ENCODE assay signal across 8 mouse cellular contexts in genomic region chr7:141463824-141464602, GRCm38 (mm10). TPM values are rescaled to one million over a fixed set of nuclear protein-coding genes. Genes with fewer than 3 reads are reported as not detected.
A peak's percentile ranks its signal among the peaks of the same experiment; 100 is the strongest.
DNase-seq lines count a peak whose midpoint lies in the region; ATAC-seq and TF ChIP-seq lines count a peak whose summit lies in the region.

No protein-coding gene starts in this region.

- H3K9me3 ChIP-seq in heart, embryonic 13.5 days = no peaks in the 10 kb centered on the region

- H3K9ac ChIP-seq in heart, embryonic 13.5 days = peak overlapping the region; percentile 51

- peaks cover 7% of the 10 kb centered on the region; the same call in 1 of the 2 replicates for H3K36me3 ChIP-seq in heart, embryonic 13.5 days

- peaks cover 67% of the 10 kb centered on the region for H3K27me3 ChIP-seq in heart, embryonic 13.5 days (replicated peaks)

- ATAC-seq in heart, embryonic 13.5 days (ENCODE audit: extremely low read depth, insufficient number of reproducible peaks, low FRiP score, low TSS enrichment) = no peak

- H3K27ac ChIP-seq in left cerebral cortex, adult 2 months = peak overlapping the region; percentile 53; the same call in 1 of the 2 replicates
- peak overlapping the region; percentile 74 for H3K27ac ChIP-seq in heart, embryonic 13.5 days (replicated peaks)

- H3K4me1 ChIP-seq in heart, embryonic 13.5 days = peaks cover 69% of the 10 kb centered on the region

- WGBS in heart, embryonic 13.5 days = 28% methylated on average over 12 of the region's 12 CpGs

- H3K4me3 ChIP-seq in left cerebral cortex, adult 2 months = peak overlapping the region; percentile 16
- peak overlapping the region; percentile 35 for H3K4me3 ChIP-seq in heart, embryonic 13.5 days

- intact Hi-C loops in left cerebral cortex, adult 2 months (cut with DNase I) = no loop called here
- intact Hi-C loops in left cerebral cortex, postnatal 4 days (cut with DNase I) = no loop called here

- no peak; the same call in 1 of the 2 replicates for TF ChIP-seq CTCF in left cerebral cortex, adult 2 months (IDR thresholded peaks at IDR 0.05)

- peak overlapping the region; percentile 61 for H3K4me2 ChIP-seq in heart, embryonic 13.5 days

- no peak for DNase-seq in left cerebral cortex, adult 2 months (ENCODE audit: extremely low spot score in 1 of 2, low spot score in 2 of 2)
- DNase-seq in left cerebral cortex, postnatal 4 days = no peak
- peak; percentile 76 for DNase-seq in kidney, postnatal 14 days
- DNase-seq in lung, postnatal 4 days = peak; percentile 83 to 88
- DNase-seq in embryo, embryonic 11 days = no peak
- no peak for DNase-seq in ovary, postnatal 36 days (ENCODE audit: low spot score)
- DNase-seq in right cerebral cortex, postnatal 4 days = no peak

RNA-seq across cellular contexts. Expression of gene Cracr2b, which starts 3.1 kb away (rescaled TPM):
- total RNA-seq in left cerebral cortex, adult 2 months (2021) = 1 to 10 TPM; 3.7 to 5.1 TPM
- total RNA-seq in left cerebral cortex, postnatal 4 days (2021) = 1 to 10 TPM; 4.4 to 4.9 TPM
- polyA plus RNA-seq in heart, embryonic 13.5 days (2015; fragmentation: Nextera tagmentation; extraction: Ambion mirVana) = 20.2 and 23.0 TPM in 2 replicates

RNA-seq across cellular contexts. Expression of gene Cd151, which starts 3.2 kb away (rescaled TPM):
- 10 to 100 TPM; 30.7 to 31.4 TPM for total RNA-seq in left cerebral cortex, adult 2 months (2021)
- total RNA-seq in left cerebral cortex, postnatal 4 days (2021) = 10 to 100 TPM; 46.7 to 50.6 TPM
- polyA plus RNA-seq in heart, embryonic 13.5 days (2015; fragmentation: Nextera tagmentation; extraction: Ambion mirVana) = 28.5 and 31.4 TPM in 2 replicates

RNA-seq across cellular contexts. Expression of gene Pnpla2, which starts 9.0 kb away (rescaled TPM):
- 10 to 100 TPM; 26.0 to 31.7 TPM for total RNA-seq in left cerebral cortex, adult 2 months (2021)
- 10 to 100 TPM; 13.9 to 16.0 TPM for total RNA-seq in left cerebral cortex, postnatal 4 days (2021)
- polyA plus RNA-seq in heart, embryonic 13.5 days (2015; fragmentation: Nextera tagmentation; extraction: Ambion mirVana) = 42.6 and 45.7 TPM in 2 replicates

RNA-seq across cellular contexts. Expression of gene Polr2l, which starts 10.9 kb away (rescaled TPM):
- 10 to 100 TPM; 38.4 to 42.3 TPM for total RNA-seq in left cerebral cortex, adult 2 months (2021)
- total RNA-seq in left cerebral cortex, postnatal 4 days (2021) = 10 to 100 TPM; 38.5 to 40.1 TPM
- polyA plus RNA-seq in heart, embryonic 13.5 days (2015; fragmentation: Nextera tagmentation; extraction: Ambion mirVana) = 67.3 and 76.3 TPM in 2 replicates

RNA-seq across cellular contexts. Expression of gene Tspan4, which starts 11.0 kb away (rescaled TPM):
- total RNA-seq in left cerebral cortex, adult 2 months (2021) = 10 to 100 TPM; 13.7 to 14.4 TPM
- total RNA-seq in left cerebral cortex, postnatal 4 days (2021) = 10 to 100 TPM; 33.5 to 35.9 TPM
- polyA plus RNA-seq in heart, embryonic 13.5 days (2015; fragmentation: Nextera tagmentation; extraction: Ambion mirVana) = 64.5 and 68.8 TPM in 2 replicates

Comparison
In these comparisons a context has a peak if more than half of its experiments do, and no peak if none do; other contexts are left out.
1. DNase-seq: peak in kidney, postnatal 14 days (single experiment) and lung, postnatal 4 days (2 of 2); none in left cerebral cortex, adult 2 months (0 of 2), left cerebral cortex, postnatal 4 days (single experiment), embryo, embryonic 11 days (single experiment), ovary, postnatal 36 days (single experiment) and right cerebral cortex, postnatal 4 days (single experiment).